Mouse (Mus musculus): ENCODE results near the gene Tmem150c.
A peak's percentile ranks its signal among the peaks of the same experiment; 100 is the strongest.

Gene Tmem150c

DNA sequence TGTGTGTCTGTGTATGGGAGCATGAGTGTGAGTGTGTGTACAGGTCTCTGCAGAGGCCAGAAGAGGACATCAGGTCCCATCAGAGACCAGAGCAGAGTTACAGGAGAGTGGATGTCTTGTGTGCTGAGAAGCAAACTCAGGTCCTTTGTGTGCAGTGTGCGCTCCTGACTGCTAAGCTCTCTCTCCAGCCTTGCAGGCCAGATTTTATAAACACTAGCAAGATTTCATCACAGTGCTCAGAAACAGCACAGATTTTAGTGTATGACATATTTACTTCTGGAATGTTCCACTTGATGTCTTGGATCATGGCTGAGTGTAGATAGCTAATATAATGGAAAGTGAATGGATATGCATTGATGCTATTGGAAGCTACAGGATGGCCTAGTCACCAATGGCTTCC, 57.2 kb downstream of the Tmem150c start:
- DNase-seq (ENCODE audit: low read depth in 1 of 2, low spot score in 2 of 2), result no peak

DNA sequence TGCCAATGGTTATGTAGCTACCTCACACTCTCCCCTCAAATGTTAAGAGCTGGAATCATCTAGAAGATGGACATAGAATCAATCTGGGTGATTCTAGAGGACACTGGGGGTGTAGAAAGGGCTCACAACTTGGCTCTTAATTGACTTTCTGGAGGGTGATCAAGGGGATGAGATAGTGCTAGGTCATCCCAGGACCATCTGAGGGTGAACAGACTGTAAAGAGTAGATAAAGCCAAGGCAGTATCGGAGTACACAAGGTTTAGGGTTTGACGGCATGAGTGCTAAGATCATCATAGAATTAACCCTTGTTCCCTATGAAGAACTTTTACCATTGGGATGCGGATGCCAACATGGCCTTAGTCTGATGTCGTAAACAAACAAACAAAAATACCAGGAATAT, 61.6 kb downstream of the Tmem150c start:
- no peak for DNase-seq (ENCODE audit: low read depth in 1 of 2, low spot score in 2 of 2)

DNA sequence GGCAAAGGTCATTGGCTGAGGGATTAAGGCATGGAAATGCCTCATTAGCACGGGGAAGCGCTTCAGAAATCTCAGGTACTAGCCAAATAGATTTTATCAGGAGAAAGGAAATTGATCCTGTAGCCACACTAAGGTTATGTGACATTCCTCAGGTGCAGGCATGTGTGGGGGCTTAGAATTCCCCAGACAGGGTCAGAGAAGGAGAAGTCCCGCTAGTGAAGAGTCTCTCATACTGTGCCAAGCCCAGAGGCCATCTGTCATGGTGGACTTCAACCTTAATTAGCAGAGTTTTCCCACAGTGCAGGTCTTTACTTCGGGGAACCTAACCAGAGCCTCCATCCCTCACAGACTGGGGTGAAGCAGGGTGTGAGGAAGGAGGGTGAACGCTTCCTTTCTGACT, 62.7 kb downstream of the Tmem150c start:
- DNase-seq (ENCODE audit: low read depth in 1 of 2, low spot score in 2 of 2), result no peak

DNA sequence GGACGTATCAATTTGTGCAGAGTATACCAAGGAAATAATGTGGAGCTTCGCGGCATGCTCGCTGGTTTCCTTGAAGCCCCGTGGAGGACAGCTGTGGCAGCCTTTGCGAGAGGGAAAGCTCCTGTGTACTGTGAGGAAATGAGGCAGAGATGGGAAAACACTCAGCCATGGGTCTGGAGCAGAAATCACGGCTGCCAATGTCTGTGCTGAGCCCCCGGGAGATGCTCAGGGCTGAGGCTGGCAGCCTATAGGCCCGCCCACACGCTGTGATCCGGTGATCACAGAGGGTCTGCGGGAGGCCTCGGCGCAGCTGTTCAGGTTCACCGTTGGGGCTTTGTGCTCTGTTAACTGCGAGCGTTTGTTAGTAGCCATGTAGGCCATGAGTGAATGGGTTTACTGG, 68.0 kb downstream of the Tmem150c start:
- DNase-seq (ENCODE audit: low read depth in 1 of 2, low spot score in 2 of 2), result no peak

DNA sequence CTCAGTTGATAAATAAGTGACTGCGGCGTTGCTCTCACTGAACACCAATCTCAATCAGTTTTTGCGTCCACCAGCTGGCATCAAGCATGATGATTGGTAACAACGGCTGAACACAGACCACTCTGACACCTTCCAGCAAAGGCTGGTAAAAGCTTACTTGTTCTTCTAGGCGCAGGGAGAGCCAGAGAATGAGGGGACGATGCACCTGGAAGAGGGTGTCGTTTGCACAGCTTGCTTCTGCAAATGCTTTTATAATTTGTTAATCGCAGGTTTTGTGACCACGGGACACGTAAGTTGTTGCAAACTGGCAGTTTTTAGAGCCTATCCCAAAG, 68.4 kb downstream of the Tmem150c start:
- DNase-seq (ENCODE audit: low read depth in 1 of 2, low spot score in 2 of 2), result no peak

DNA sequence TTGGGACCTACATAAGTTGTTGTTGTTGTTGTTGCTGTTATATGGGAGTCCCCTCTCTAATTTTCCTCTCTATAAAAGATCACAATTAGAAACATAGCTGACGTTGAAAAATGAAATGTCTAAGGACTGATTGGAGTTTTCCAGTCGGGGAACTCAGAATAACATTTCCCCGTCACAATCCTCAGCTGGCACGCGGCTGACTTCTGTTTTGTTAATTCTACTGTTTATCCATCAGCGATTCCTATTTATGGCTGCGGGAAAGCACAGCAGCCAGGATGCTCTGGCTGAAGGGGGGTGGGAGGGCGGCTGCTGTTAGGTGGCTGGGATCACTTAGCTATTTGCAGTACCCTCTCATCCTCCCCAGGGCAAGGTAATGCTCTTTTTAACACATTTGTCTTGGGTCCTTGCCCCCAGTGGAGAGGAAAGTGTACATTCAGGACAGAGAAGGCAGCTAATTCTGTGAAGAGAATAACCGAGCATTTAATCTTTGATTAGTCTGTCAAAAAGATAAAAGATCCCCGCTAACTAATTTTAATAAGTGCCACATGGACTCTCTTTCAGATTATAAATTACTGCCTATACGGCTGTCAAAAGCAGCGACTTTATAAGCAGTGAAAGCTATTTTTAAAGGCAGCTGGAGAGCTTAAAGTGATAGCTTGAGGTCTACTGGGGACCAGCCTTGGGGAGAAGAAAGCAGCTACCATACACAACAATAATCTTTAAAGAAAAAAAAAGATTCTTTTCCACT, 68.9 kb downstream of the Tmem150c start:
- DNase-seq (ENCODE audit: low read depth in 1 of 2, low spot score in 2 of 2), result no peak

DNA sequence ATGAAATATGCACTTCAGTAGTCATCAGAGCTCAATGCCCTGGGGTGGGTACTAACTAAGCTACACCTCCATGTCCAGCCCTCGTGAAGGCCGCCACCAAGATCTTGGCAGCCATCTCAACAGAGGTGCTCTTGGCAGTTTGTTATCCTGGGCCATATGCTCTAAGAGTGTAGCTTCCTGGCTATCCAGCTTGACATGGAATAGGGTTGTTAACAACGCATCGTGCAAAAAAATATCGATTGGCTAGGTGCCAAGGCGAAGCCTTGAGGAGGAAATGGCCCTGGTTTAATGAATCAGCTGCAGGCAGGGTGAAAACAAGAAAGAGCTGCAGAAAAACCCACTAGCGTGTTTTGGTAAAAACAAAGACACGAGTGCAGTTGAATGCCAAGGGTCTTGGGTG, 74.5 kb downstream of the Tmem150c start:
- no peak for DNase-seq (ENCODE audit: low read depth in 1 of 2, low spot score in 2 of 2)

DNA sequence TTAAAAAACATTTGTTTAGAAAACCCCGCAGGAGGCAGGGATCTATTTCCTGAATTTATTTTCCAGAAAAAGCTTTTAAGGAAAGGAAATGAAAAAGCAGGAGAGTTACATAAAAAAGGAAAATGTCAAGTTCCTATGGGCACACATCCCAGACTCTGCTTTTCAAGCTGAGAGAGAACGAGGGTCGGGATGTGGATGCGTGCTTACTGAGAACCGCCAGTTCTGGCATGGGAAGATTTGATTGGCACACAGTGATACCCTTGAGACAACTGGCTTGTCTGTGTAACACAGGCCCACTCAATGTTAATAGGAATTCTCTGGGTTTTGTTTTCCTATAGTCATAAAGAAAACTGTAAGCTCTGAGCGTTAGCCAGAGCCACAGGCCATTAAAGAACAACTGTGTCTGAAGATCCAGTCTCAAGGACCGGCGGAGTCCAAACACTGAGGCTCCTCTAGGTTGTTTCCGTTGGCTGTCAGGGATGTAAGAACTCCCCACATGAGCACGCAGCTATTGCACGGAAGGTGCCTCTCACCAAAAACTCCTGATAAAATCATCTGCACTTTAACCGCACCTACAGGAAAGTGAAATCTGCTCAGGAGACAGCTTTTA, 75.5 kb downstream of the Tmem150c start:
- DNase-seq (ENCODE audit: low read depth in 1 of 2, low spot score in 2 of 2), result no peak

DNA sequence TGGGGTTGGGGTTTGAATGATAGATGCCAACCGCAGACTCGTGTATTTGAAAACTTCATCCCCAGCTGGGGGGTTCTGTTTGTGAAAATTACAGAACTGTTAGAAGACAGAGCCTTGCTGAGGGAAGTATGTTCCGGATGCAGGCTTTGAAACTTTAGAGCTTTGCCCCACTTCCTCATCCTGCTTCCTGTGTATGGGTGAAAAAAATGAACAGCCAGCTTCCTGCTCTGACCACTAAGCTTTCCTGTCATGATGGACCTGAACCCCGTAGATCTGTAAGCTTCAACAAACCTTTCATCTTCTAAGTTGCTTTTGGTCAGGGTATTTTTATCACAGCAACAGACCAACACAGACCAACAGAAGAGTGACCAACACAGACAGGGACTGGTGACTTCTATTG, 77.6 kb downstream of the Tmem150c start:
- no peak for DNase-seq (ENCODE audit: low read depth in 1 of 2, low spot score in 2 of 2)

DNA sequence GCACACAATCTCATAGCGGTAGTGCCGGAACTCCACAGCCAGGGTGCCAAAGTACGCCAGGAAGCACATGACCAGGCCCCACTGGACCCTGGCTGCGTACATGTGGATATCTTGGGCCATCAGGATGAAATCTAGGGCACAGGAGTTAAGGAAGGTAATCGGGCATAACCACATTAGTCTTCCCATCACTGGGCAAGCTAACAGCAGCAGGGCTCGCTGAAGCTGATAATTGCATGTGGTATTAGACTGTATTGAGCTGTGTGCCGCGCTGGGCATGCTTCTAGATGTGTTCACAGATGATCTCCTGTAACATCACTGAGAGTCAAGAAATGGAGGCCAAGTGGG, 79.7 kb downstream of the Tmem150c start:
- DNase-seq (ENCODE audit: low read depth in 1 of 2, low spot score in 2 of 2), result no peak

DNA sequence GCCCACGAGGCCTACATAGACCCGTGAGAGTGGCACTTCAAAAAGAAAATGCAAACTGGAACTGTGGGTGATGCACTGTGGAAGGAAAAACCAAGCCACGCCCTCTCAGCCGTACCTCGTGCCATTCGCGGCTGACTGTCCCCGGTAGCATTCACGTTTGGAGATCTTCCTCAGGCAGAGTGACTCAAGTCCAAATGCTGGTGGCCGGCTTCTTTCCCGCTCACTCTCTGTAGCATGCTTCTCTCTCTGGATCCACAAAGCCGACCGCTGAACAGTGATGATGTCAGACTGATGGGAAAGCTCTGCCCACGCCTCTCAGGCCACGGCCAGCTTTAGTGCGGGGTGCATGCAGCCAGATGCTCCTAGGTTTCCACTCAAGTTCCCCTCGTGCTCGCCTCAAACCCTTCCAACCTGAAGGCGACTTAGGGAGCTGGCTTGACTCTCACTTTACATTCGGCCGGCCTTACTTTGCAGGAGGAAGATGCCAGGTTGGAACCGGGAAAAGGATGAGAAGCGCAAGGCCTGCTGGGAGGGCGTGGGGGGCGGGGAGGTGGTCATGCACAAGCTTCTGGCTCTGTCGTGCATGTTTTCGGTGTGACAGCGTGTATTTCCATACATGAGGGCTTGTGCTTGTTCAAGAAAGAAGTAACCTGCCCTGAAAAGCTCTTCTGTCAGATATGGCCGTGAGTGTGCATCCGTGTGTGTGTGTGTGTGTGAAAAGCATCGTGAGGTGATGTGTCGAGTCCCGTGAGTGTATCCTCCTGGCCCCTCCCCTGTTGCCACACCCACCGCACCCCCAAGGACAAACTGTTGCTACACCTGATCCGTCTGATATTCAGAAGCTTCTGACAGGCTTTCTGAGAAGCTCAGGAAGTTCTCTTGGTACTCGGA, 80.3 kb downstream of the Tmem150c start:
- DNase-seq (ENCODE audit: low read depth in 1 of 2, low spot score in 2 of 2), result no peak

DNA sequence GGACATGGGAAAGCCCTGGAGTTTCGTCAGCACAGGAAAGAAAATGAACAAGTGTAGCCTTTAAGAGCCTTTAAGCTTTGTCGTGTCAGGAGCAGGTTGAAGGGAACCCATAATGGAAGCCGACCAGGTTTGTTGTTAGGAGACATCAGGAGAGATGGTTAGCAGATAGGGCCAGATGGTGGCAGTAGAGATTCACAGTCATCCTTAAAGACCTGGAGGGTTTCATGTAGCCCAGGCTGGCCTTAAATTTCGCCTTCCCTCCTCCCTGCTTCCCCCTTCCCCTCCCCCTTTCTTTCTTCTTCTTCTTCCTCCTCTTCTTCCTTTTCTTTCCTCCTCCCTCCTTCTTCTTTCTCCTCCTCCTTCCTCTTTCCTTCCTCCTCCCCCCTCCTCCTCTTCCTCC, 85.0 kb downstream of the Tmem150c start:
- no peak for DNase-seq (ENCODE audit: low read depth in 1 of 2, low spot score in 2 of 2)

DNA sequence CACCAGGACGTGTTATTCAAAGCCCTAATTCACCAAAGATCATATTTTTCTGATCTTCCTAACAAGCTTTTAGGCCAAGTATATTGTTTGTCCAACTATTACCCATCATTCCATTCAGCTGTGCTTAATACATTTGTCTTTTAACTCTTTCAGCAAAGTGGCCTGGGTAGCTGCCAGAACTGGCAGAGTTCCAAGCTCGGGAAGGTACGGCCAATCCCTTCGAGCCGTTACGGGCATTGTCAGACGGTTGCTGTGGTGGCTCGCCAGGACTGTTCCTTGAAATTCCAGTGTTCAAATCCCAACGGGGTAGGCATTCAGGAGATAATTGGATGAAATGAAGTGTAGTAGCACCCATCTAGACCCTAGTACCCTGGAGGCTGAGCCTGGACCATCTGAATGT, 87.1 kb downstream of the Tmem150c start:
- no peak for DNase-seq (ENCODE audit: low read depth in 1 of 2, low spot score in 2 of 2)

DNA sequence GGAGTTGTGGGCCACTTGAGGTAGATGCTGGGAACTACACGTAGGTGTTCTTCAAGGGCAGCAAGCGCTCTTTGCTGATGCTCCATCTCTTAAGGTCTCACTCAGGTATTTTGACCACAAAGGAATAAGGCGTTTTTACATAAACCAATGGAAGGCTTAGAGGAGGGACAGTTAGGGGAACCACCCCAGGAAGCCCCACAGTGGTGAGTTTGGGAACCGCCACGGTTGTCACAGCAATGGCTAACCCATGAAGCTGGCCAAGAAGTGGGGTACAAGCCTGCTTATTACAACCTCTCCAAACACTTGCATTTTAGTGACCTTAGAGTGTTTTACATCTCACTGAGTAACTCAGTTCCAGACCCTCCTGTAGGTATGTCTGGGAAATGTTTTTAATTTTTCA, 88.1 kb downstream of the Tmem150c start:
- no peak for DNase-seq (ENCODE audit: low read depth in 1 of 2, low spot score in 2 of 2)

DNA sequence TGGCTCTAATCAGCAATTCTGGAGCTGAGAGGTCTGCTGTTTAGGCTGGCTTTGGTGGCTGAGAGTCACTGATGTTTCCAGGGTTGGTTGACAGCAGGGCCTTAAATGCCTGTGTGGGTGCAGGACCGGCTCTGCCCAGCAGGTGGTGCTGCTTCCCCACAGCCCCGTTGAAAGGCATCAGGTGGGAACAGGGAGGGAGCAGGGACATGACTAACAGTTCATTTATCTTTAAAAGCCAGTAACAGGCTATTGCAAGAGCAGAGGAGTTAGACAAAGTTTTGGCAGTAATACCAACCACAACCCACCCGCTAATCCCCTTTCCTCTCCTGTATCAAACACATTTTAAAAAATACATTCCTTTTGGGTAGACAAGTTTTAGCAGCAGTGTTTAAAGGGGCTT, 89.4 kb downstream of the Tmem150c start:
- DNase-seq (ENCODE audit: low read depth in 1 of 2, low spot score in 2 of 2), result peak; percentile 14 to 62

DNA sequence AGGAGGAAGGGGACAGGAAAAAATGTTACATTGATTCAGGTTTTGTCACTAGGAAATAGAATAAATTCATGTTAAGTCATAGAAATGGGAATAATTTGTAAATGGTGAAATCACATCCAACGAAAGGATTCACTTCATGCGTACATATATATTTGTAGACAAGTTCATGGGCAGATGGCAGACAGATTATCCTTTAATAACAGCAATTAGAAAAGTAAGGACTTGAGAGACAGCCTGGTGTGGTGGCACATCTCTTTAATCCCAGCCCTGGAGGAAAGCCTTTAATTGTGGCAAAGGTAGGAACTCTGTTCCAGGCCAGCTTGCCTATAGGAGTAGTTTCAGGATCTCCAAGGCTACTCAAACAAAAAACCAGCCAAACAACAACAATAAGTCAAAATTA, 90.1 kb downstream of the Tmem150c start:
- no peak for DNase-seq (ENCODE audit: low read depth in 1 of 2, low spot score in 2 of 2)

DNA sequence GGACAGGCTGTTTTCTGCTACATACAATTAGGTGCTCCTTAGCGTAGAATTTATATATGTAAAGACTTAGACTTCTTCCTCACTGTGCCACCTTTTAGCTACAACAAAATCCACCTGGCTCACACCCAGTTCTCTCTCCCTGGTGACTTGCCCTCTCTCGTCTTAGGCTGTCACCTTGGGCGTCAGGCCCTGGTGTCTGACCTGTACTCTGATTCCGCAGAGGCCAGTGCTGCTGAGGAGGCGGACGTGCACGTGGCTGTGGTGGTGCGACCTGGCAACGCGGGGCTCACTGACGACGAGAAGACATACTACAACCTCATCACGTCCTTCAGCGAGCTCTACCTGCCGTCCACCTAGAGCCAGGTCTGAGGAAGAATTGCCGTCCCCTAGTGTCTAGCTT, 92.0 kb downstream of the Tmem150c start:
- DNase-seq (ENCODE audit: low read depth in 1 of 2, low spot score in 2 of 2), result no peak

DNA sequence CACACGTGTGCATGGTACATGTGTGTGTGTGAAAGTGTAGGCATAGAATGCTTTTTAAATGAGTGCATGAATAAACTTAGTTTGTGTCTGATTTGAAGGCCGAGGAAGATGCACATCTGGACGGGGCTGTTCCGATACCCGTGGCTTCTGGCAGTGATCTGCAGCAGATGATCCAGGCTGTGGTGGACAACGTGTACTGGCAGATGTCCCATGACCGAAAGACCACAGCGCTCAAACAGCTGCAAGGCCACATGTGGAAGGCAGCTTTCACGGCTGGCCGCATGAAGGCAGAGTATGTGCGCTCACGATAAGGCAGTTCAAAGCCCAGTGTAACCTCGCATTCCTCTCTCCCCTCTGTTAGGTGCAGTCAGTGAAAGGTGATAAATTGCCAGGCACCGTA, 98.7 kb downstream of the Tmem150c start:
- no peak for DNase-seq (ENCODE audit: low read depth in 1 of 2, low spot score in 2 of 2)

DNA sequence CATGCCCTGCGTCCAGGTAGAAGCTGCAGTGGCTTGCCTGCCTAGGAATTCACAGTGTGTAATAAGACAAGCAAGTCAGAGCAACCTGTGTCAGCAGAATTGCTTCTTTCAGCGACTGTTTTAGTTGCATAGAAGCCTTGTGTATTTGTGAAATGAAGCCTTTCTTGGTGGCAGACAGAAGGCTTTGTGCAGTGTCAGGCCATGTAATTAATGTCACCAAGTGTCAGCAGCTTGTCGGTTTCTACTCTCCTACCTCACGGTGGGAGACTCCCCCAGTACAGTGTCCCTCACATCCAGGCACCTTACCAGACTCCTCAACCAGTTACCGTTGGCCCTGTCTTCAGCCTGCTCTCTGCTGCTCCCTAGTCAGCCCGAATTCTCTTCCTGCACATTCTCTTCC, 100.3 kb downstream of the Tmem150c start:
- no peak for DNase-seq (ENCODE audit: low read depth in 1 of 2, low spot score in 2 of 2)

DNA sequence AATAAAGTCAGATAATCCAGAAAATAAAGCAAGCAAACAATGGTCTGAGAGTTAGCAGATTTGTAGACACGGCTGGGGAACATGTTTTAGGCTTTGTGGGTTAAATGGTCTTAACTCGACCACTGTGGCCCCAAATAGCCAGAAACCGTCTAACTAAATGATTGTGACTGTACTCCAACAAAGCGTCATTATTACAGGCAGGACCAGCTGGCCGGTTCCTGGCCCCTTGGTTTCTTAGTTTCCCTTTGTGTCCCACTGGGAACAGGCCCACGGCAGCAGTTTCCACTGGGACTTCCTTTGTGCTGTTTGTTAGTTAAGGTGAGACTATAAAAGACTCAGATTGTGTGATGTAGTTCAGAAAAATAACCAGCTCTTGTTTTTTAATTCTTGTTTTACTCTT, 100.9 kb downstream of the Tmem150c start:
- DNase-seq (ENCODE audit: low read depth in 1 of 2, low spot score in 2 of 2), result no peak

DNA sequence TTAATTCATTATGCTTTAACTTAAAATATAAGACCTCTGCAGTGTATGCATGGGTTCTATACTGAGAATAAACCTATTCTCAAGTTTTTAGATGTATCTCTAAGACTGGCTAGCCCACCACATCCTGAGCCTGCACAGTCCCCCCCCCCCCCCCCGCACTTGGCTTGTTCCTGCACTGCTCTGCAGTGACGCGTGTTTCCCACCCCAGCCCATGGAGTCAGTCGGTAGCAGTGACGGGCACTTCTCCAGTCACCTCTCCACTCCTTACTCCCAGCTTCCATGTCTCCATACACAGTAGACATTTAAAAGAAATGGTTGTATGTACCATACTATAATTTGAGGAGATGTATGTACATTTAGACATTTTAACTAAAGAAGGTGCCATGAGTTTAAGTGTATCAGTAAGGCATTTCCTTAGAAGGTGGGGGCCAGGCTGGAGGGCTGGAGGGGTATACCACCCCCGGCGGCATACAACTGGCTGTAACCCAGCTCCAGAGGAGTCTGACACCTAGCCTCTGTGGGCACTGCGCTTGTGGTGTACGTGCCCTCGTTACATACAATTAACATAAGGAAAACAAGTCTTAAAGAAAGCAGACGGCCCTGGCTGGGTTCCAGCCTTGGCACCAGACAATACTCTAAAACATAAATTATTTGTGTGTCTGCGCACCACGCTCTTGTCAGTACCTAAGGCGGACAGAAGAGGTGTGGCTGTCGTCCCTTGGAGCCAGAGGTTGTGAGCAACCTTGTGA, 102.0 kb downstream of the Tmem150c start:
- no peak for DNase-seq (ENCODE audit: low read depth in 1 of 2, low spot score in 2 of 2)

DNA sequence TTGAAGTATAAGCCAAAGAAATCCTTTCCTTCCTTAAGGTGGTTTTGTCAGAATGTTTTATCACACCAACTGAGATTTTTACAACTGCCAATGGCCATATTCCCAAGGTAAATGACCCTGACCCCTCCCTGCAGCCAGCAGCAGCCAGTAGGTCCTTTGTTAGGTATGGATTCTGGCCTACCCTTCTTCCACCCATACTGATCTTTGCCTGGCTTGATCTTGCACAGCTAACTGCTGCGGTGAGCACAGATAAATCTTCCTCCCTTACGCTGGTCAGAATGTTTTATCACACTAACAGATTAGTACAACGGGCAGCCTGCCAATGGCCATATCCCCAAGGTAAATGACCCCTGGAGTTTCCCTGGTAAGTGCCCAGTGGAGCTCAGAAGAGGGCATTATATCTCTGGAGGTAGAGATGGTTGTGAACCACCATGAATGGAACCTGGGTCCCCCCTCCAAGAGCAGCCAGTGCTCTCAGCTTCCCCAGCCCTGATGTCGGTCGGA, 103.7 kb downstream of the Tmem150c start:
- DNase-seq (ENCODE audit: low read depth in 1 of 2, low spot score in 2 of 2), result no peak

Measured in monocyte, adult 2 months (primary cell).